Mouse (Mus musculus) stomach, embryonic 15.5 days (tissue): ENCODE data around the gene 1110032A03Rik. TPM values are rescaled to one million over a fixed set of nuclear protein-coding genes. Genes with fewer than 3 reads are reported as not detected.

ENCODE experiments used
- ATAC-seq: fragments of 200-750 bp; cut with Nextera tagmentation; 2 replicates; pipeline ENCODE4 v1.8.0; 2017; ENCODE audit warnings: low read depth, moderate number of reproducible peaks, moderate TSS enrichment; ENCODE audit not compliant: insufficient read depth, low FRiP score
- H3K27ac ChIP-seq: fragments of 300-500 bp; sonication (generic); 2 replicates; pipeline ENCODE4 v1.5.1; 2015; ENCODE audit warnings: mild to moderate bottlenecking, inconsistent platforms
- H3K27me3 ChIP-seq: fragments of 300-500 bp; sonication (generic); replicated peaks from 2 replicates; pipeline ENCODE4 v1.6.1; 2015; ENCODE audit warnings: inconsistent platforms
- H3K36me3 ChIP-seq: fragments of 300-500 bp; sonication (generic); 2 replicates; pipeline ENCODE4 v1.6.1; 2015; ENCODE audit warnings: inconsistent platforms
- H3K4me1 ChIP-seq: fragments of 300-500 bp; sonication (generic); 2 replicates; pipeline ENCODE4 v1.6.1; 2015; ENCODE audit warnings: inconsistent platforms
- H3K4me2 ChIP-seq: fragments of 300-500 bp; sonication (generic); 2 replicates; pipeline ENCODE4 v1.6.1; 2015; ENCODE audit warnings: mild to moderate bottlenecking, inconsistent platforms
- H3K4me3 ChIP-seq: fragments of 300-500 bp; sonication (generic); replicated peaks from 2 replicates; pipeline ENCODE4 v1.5.1; 2015; ENCODE audit warnings: inconsistent platforms
- H3K9ac ChIP-seq: fragments of 300-500 bp; sonication (generic); 2 replicates; pipeline ENCODE4 v1.6.1; 2015; ENCODE audit warnings: inconsistent platforms
- H3K9me3 ChIP-seq: fragments of 300-500 bp; sonication (generic); 2 replicates; pipeline ENCODE4 v1.6.1; 2016; ENCODE audit warnings: inconsistent platforms
- WGBS: fragments of 180-500 bp; shearing (Covaris S2); methylation state at CpG from one replicate; pipeline ENCODE4 v1.1.7; 2015; 5-methylcytosine and 5-hydroxymethylcytosine counted together
- polyA plus RNA-seq: library from polyadenylated mRNA; unstranded; fragments of >200 nt; fragmentation: Nextera tagmentation; extraction: Ambion mirVana; gene quantifications from 2 replicates; pipeline ENCODE4 v1.2.1, GENCODE M21; 2015

1110032A03Rik gene
- 31.2 and 32.6 TPM in 2 replicates for polyA plus RNA-seq

- Histone ChIP-seq H3K27ac (peak within 1 kb of the TSS; percentile 85), H3K4me1 (peaks cover 13% of the 10 kb centered on the region; the same call in 1 of the 2 replicates), H3K4me3 (peak within 1 kb of the TSS; percentile 97), H3K36me3 (peaks cover 16% of the 10 kb centered on the region; the same call in 1 of the 2 replicates), H3K4me2 (peak within 1 kb of the TSS; percentile 87), H3K9me3 (no peaks in the 10 kb centered on the region), H3K9ac (peak within 1 kb of the TSS; percentile 91), H3K27me3 (no peaks in the 10 kb centered on the region)
- peak; percentile 59 for ATAC-seq
- under 1% methylated on average over 51 of the region's 51 CpGs for WGBS
These were observed at the start of gene 1110032A03Rik, which contains the start of gene Alg9 for GRCm38 (mm10) chr9:50774991-50775612. Gene 1110032A03Rik (minus strand): TSS chr9:50775520. Gene Alg9 (plus strand): TSS chr9:50775019.

- no peak overlapping the region for H3K9ac ChIP-seq
- no peaks in the 10 kb centered on the region for H3K4me1 ChIP-seq
- H3K9me3 ChIP-seq = no peaks in the 10 kb centered on the region
- peaks cover 16% of the 10 kb centered on the region; the same call in 1 of the 2 replicates for H3K36me3 ChIP-seq
- H3K4me2 ChIP-seq = no peak overlapping the region
- peak; percentile 95 for ATAC-seq
- WGBS = 86% methylated on average over 11 of the region's 11 CpGs
- H3K4me3 ChIP-seq = no peak overlapping the region
- no peak overlapping the region for H3K27ac ChIP-seq
- no peaks in the 10 kb centered on the region for H3K27me3 ChIP-seq
These were observed 48.6 kb upstream of the 1110032A03Rik start for GRCm38 (mm10) chr9:50823779-50824453.

GRCm38 (mm10) chr9:50822216-50822615, 46.9 kb upstream of the 1110032A03Rik start:
- WGBS = 94% methylated on average over 5 of the region's 5 CpGs
- no peak overlapping the region for H3K9ac ChIP-seq
- H3K4me3 ChIP-seq = no peak overlapping the region
- no peaks in the 10 kb centered on the region for H3K27me3 ChIP-seq
- H3K4me1 ChIP-seq = no peaks in the 10 kb centered on the region
- no peak overlapping the region for H3K4me2 ChIP-seq
- no peak overlapping the region for H3K27ac ChIP-seq
- H3K36me3 ChIP-seq = peaks cover 17% of the 10 kb centered on the region; the same call in 1 of the 2 replicates
- H3K9me3 ChIP-seq = no peaks in the 10 kb centered on the region
- ATAC-seq = no peak

- no peaks in the 10 kb centered on the region for H3K4me1 ChIP-seq
- no peak for ATAC-seq
- H3K4me2 ChIP-seq = no peak overlapping the region
- no peaks in the 10 kb centered on the region for H3K27me3 ChIP-seq
- H3K9me3 ChIP-seq = no peaks in the 10 kb centered on the region
- H3K9ac ChIP-seq = no peak overlapping the region
- 95% methylated on average over 6 of the region's 6 CpGs for WGBS
- no peak overlapping the region for H3K27ac ChIP-seq
- no peak overlapping the region for H3K4me3 ChIP-seq
- peaks cover 22% of the 10 kb centered on the region for H3K36me3 ChIP-seq
These were observed 46.3 kb upstream of the 1110032A03Rik start for GRCm38 (mm10) chr9:50821651-50822050.

GRCm38 (mm10) chr9:50819716-50820115, 44.4 kb upstream of the 1110032A03Rik start:
- Histone ChIP-seq H3K27me3 (no peaks in the 10 kb centered on the region), H3K4me3 (no peak overlapping the region), H3K4me2 (no peak overlapping the region), H3K4me1 (no peaks in the 10 kb centered on the region), H3K36me3 (peaks cover 26% of the 10 kb centered on the region), H3K9me3 (no peaks in the 10 kb centered on the region), H3K27ac (no peak overlapping the region), H3K9ac (no peak overlapping the region)
- ATAC-seq = no peak
- WGBS = 79% methylated on average over 6 of the region's 6 CpGs

GRCm38 (mm10) chr9:50818050-50818449, 42.7 kb upstream of the 1110032A03Rik start:
- 80% methylated on average over 6 of the region's 6 CpGs for WGBS
- Histone ChIP-seq H3K4me3 (no peak overlapping the region), H3K27ac (no peak overlapping the region), H3K27me3 (no peaks in the 10 kb centered on the region), H3K9ac (no peak overlapping the region), H3K4me1 (no peaks in the 10 kb centered on the region), H3K9me3 (no peaks in the 10 kb centered on the region), H3K36me3 (peaks cover 34% of the 10 kb centered on the region), H3K4me2 (no peak overlapping the region)
- no peak for ATAC-seq

- Histone ChIP-seq H3K27ac (no peak overlapping the region), H3K27me3 (no peaks in the 10 kb centered on the region), H3K4me2 (no peak overlapping the region), H3K4me3 (no peak overlapping the region), H3K9me3 (no peaks in the 10 kb centered on the region), H3K4me1 (no peaks in the 10 kb centered on the region), H3K9ac (no peak overlapping the region), H3K36me3 (peaks cover 30% of the 10 kb centered on the region)
- peak; percentile 76; the same call in 1 of the 2 replicates for ATAC-seq
- WGBS = 98% methylated on average over 1 of the region's 1 CpGs
These were observed 41.2 kb upstream of the 1110032A03Rik start for GRCm38 (mm10) chr9:50816512-50816911.

GRCm38 (mm10) chr9:50815666-50816065, 40.3 kb upstream of the 1110032A03Rik start:
- Histone ChIP-seq H3K4me3 (no peak overlapping the region), H3K36me3 (peaks cover 35% of the 10 kb centered on the region), H3K4me2 (no peak overlapping the region), H3K9ac (no peak overlapping the region), H3K4me1 (no peaks in the 10 kb centered on the region), H3K27me3 (no peaks in the 10 kb centered on the region), H3K27ac (no peak overlapping the region), H3K9me3 (no peaks in the 10 kb centered on the region)
- no peak for ATAC-seq
- WGBS = 96% methylated on average over 4 of the region's 4 CpGs

- no peak overlapping the region for H3K4me2 ChIP-seq
- 90% methylated on average over 5 of the region's 5 CpGs for WGBS
- H3K4me1 ChIP-seq = no peaks in the 10 kb centered on the region
- H3K4me3 ChIP-seq = no peak overlapping the region
- no peaks in the 10 kb centered on the region for H3K27me3 ChIP-seq
- peak; percentile 83; the same call in 1 of the 2 replicates for ATAC-seq
- no peaks in the 10 kb centered on the region for H3K9me3 ChIP-seq
- H3K27ac ChIP-seq = no peak overlapping the region
- peaks cover 36% of the 10 kb centered on the region for H3K36me3 ChIP-seq
- no peak overlapping the region for H3K9ac ChIP-seq
These were observed 38.5 kb upstream of the 1110032A03Rik start for GRCm38 (mm10) chr9:50813796-50814195.

- 84% methylated on average over 2 of the region's 2 CpGs for WGBS
- no peak overlapping the region for H3K27ac ChIP-seq
- H3K4me2 ChIP-seq = no peak overlapping the region
- H3K9me3 ChIP-seq = no peaks in the 10 kb centered on the region
- H3K9ac ChIP-seq = no peak overlapping the region
- 0 out of 2 replicates have a peak, but pooled peaks have one; percentile 50 for ATAC-seq
- no peak overlapping the region for H3K4me3 ChIP-seq
- no peaks in the 10 kb centered on the region for H3K4me1 ChIP-seq
- H3K27me3 ChIP-seq = no peaks in the 10 kb centered on the region
- H3K36me3 ChIP-seq = peaks cover 33% of the 10 kb centered on the region
These were observed 36.4 kb upstream of the 1110032A03Rik start for GRCm38 (mm10) chr9:50811746-50812145.

- peak; percentile 87; the same call in 1 of the 2 replicates for ATAC-seq
These were observed 35.9 kb upstream of the 1110032A03Rik start for GRCm38 (mm10) chr9:50811187-50811586.

GRCm38 (mm10) chr9:50809146-50809545, 33.8 kb upstream of the 1110032A03Rik start:
- H3K36me3 ChIP-seq = peaks cover 39% of the 10 kb centered on the region
- ATAC-seq = no peak

More at GRCm38 (mm10) chr9:50811187-50811586, 35.9 kb upstream of the 1110032A03Rik start:
- H3K27me3 ChIP-seq = no peaks in the 10 kb centered on the region
- H3K4me3 ChIP-seq = no peak overlapping the region
- no peaks in the 10 kb centered on the region for H3K9me3 ChIP-seq
- peaks cover 29% of the 10 kb centered on the region for H3K36me3 ChIP-seq
- H3K4me1 ChIP-seq = no peaks in the 10 kb centered on the region
- H3K4me2 ChIP-seq = no peak overlapping the region
- no peak overlapping the region for H3K27ac ChIP-seq
- WGBS = 84% methylated on average over 7 of the region's 7 CpGs
- H3K9ac ChIP-seq = no peak overlapping the region

More at GRCm38 (mm10) chr9:50809146-50809545, 33.8 kb upstream of the 1110032A03Rik start:
- no peak overlapping the region for H3K4me3 ChIP-seq
- no peaks in the 10 kb centered on the region for H3K27me3 ChIP-seq
- no peaks in the 10 kb centered on the region for H3K4me1 ChIP-seq
- H3K4me2 ChIP-seq = no peak overlapping the region
- 92% methylated on average over 13 of the region's 13 CpGs for WGBS
- no peak overlapping the region for H3K27ac ChIP-seq
- no peaks in the 10 kb centered on the region for H3K9me3 ChIP-seq
- no peak overlapping the region for H3K9ac ChIP-seq
